15 mouse cellular contexts compared by ENCODE assay signal in the genomic region with DNA sequence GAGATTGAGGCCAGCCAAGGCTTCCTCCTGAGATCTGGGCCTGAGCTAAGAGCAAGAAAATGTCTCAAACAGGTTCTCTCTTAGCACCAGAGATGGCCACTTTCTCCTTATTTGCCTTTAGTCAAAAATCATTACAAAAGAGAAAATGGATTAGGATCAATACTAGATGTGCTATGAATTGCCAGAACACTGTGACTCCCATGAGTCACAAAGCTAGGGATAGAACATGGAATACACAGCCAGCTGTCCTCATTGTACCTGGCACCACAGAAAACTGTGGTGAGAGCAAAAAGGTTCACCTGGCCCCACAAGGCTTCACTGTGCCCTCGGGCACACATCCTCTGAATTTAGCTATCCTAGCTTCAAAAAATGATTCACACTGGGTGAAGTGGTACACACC. TPM values are rescaled to one million over a fixed set of nuclear protein-coding genes. Genes with fewer than 3 reads are reported as not detected.
DNase-seq lines count a peak whose midpoint lies in the region; ATAC-seq and TF ChIP-seq lines count a peak whose summit lies in the region.
"Had no signal": no experiment of that assay in that cellular context is flagged by ENCODE, and none has a peak within 500 bp of the region (broad histone marks: within the 10 kb centered on the region; RNA-seq: fewer than 3 reads in every experiment).

No protein-coding gene starts in this region.

- ATAC-seq in kidney, embryonic 15.5 days (replicated peaks; ENCODE audit: low FRiP score) = no peak
- ATAC-seq in intestine, postnatal 0 days = no peak
- ATAC-seq: forebrain, embryonic 15.5 days; lung, postnatal 0 days; midbrain, embryonic 15.5 days had no signal

- TF ChIP-seq POLR2A in testis, adult 2 months (IDR thresholded peaks at IDR 0.05; ENCODE audit: control insufficient read depth, low read depth, low read length) = no peak

- DNase-seq in kidney, postnatal 10 days = no peak
- DNase-seq in testis, postnatal 10 days (ENCODE audit: low spot score) = no peak
- no peak for DNase-seq in ovary, postnatal 10 days (ENCODE audit: low spot score)
- no peak for DNase-seq in B cell, adult 2 months
- DNase-seq: cerebellum, adult 2 months; heart, adult 18-20 months; kidney, postnatal 25 days; right cerebral cortex, postnatal 14 days had no signal

- 0 out of 2 replicates have a peak overlapping the region, but pooled peaks have one; percentile 2 for H3K27ac ChIP-seq in kidney, embryonic 15.5 days
- peak overlapping the region; percentile 64; the same call in 1 of the 2 replicates for H3K27ac ChIP-seq in testis, adult 2 months (ENCODE audit: control insufficient read depth, insufficient read depth, low read depth, low read length)
- H3K27ac ChIP-seq in intestine, postnatal 0 days (ENCODE audit: low read depth, low read length) = no peak overlapping the region
- H3K27ac ChIP-seq: forebrain, embryonic 15.5 days; hindbrain, embryonic 15.5 days; midbrain, embryonic 15.5 days had no signal

- no peak overlapping the region for H3K9ac ChIP-seq in kidney, embryonic 15.5 days
- H3K9ac ChIP-seq in intestine, postnatal 0 days (ENCODE audit: low read depth, low read length) = no peak overlapping the region
- H3K9ac ChIP-seq: forebrain, embryonic 15.5 days; hindbrain, embryonic 15.5 days; midbrain, embryonic 15.5 days had no signal

- H3K4me3 ChIP-seq in kidney, embryonic 15.5 days (replicated peaks) = no peak overlapping the region
- peak overlapping the region; percentile 72 for H3K4me3 ChIP-seq in testis, adult 2 months (ENCODE audit: control insufficient read depth, low read depth, low read length)
- H3K4me3 ChIP-seq in intestine, postnatal 0 days (ENCODE audit: low read depth, low read length) = no peak overlapping the region
- H3K4me3 ChIP-seq: forebrain, embryonic 15.5 days; hindbrain, embryonic 15.5 days; midbrain, embryonic 15.5 days had no signal

- no peaks in the 10 kb centered on the region for H3K27me3 ChIP-seq in kidney, embryonic 15.5 days
- H3K27me3 ChIP-seq in testis, adult 2 months (ENCODE audit: control insufficient read depth, insufficient read depth, low read length) = no peaks in the 10 kb centered on the region
- H3K27me3 ChIP-seq in intestine, postnatal 0 days (replicated peaks; ENCODE audit: control insufficient read depth, insufficient read depth, low read length) = no peaks in the 10 kb centered on the region
- H3K27me3 ChIP-seq: forebrain, embryonic 15.5 days; hindbrain, embryonic 15.5 days; midbrain, embryonic 15.5 days had no signal

- WGBS in kidney, embryonic 15.5 days = 81% methylated on average over 1 of the region's 1 CpGs
- 83% methylated on average over 1 of the region's 1 CpGs for WGBS in intestine, postnatal 0 days

- no peaks in the 10 kb centered on the region for H3K9me3 ChIP-seq in kidney, embryonic 15.5 days (replicated peaks)
- no peaks in the 10 kb centered on the region for H3K9me3 ChIP-seq in intestine, postnatal 0 days (ENCODE audit: control insufficient read depth)
- H3K9me3 ChIP-seq: forebrain, embryonic 15.5 days; hindbrain, embryonic 15.5 days; midbrain, embryonic 15.5 days had no signal

- no peak for TF ChIP-seq CTCF in testis, adult 2 months (IDR thresholded peaks at IDR 0.05; ENCODE audit: control insufficient read depth, insufficient read depth, insufficient replicate concordance, low read depth, low read length)
- TF ChIP-seq CTCF in intestine, postnatal 0 days (IDR thresholded peaks at IDR 0.05; ENCODE audit: low read depth) = no peak

- H3K4me2 ChIP-seq in kidney, embryonic 15.5 days = no peak overlapping the region
- H3K4me2 ChIP-seq in intestine, postnatal 0 days (replicated peaks; ENCODE audit: low read depth) = peak overlapping the region; percentile 21; the same call in 1 of the 2 replicates
- H3K4me2 ChIP-seq: forebrain, embryonic 15.5 days; hindbrain, embryonic 15.5 days; midbrain, embryonic 15.5 days had no signal

- peaks cover 15% of the 10 kb centered on the region for H3K36me3 ChIP-seq in kidney, embryonic 15.5 days
- no peaks in the 10 kb centered on the region for H3K36me3 ChIP-seq in testis, adult 2 months (ENCODE audit: control insufficient read depth, insufficient read depth, low read length)
- no peaks in the 10 kb centered on the region for H3K36me3 ChIP-seq in intestine, postnatal 0 days (ENCODE audit: control insufficient read depth, insufficient read depth)
- H3K36me3 ChIP-seq: hindbrain, embryonic 15.5 days; midbrain, embryonic 15.5 days had no signal

- peaks cover 44% of the 10 kb centered on the region for H3K4me1 ChIP-seq in kidney, embryonic 15.5 days
- peaks cover 14% of the 10 kb centered on the region for H3K4me1 ChIP-seq in testis, adult 2 months (ENCODE audit: control insufficient read depth, insufficient read depth, low read length)
- H3K4me1 ChIP-seq in intestine, postnatal 0 days (replicated peaks; ENCODE audit: control insufficient read depth, insufficient read depth, low read length) = peaks cover 22% of the 10 kb centered on the region

RNA-seq across cellular contexts. Expression of gene Naif1, which starts 1.8 kb away (rescaled TPM):
- 6.3 and 6.8 TPM in 2 replicates for polyA plus RNA-seq in kidney, embryonic 15.5 days (2015; fragmentation: Nextera tagmentation; extraction: Ambion mirVana)
- 19.9 and 22.7 TPM in 2 replicates for polyA plus RNA-seq in testis, adult 2 months (2012; rRNA removed)
- polyA plus RNA-seq in intestine, postnatal 0 days (2015; fragmentation: Nextera tagmentation; extraction: Ambion mirVana) = 2.9 and 3.2 TPM in 2 replicates

RNA-seq across cellular contexts. Expression of gene Slc25a25, which starts 2.8 kb away (rescaled TPM):
- 20.4 and 20.7 TPM in 2 replicates for polyA plus RNA-seq in kidney, embryonic 15.5 days (2015; fragmentation: Nextera tagmentation; extraction: Ambion mirVana)
- polyA plus RNA-seq in testis, adult 2 months (2012; rRNA removed) = 36.7 and 38.4 TPM in 2 replicates
- 45.1 and 52.6 TPM in 2 replicates for polyA plus RNA-seq in intestine, postnatal 0 days (2015; fragmentation: Nextera tagmentation; extraction: Ambion mirVana)

RNA-seq across cellular contexts. Expression of gene Ptges2, which starts 52.8 kb away (rescaled TPM):
- polyA plus RNA-seq in kidney, embryonic 15.5 days (2015; fragmentation: Nextera tagmentation; extraction: Ambion mirVana) = 30.5 and 31.2 TPM in 2 replicates
- 7.5 and 7.6 TPM in 2 replicates for polyA plus RNA-seq in testis, adult 2 months (2012; rRNA removed)
- polyA plus RNA-seq in intestine, postnatal 0 days (2015; fragmentation: Nextera tagmentation; extraction: Ambion mirVana) = 47.3 and 49.4 TPM in 2 replicates
